Mouse (Mus musculus) kidney, embryonic 16.5 days (tissue): ENCODE results near the gene Slc1a3. TPM values are rescaled to one million over a fixed set of nuclear protein-coding genes. Genes with fewer than 3 reads are reported as not detected.

Experiments
- ATAC-seq: fragments of 200-750 bp; cut with Nextera tagmentation; 2 replicates; pipeline ENCODE4 v1.8.0; 2017; ENCODE audit warnings: moderate TSS enrichment; ENCODE audit not compliant: low FRiP score, low TSS enrichment
- H3K27ac ChIP-seq: fragments of 300-500 bp; sonication (generic); 2 replicates; pipeline ENCODE4 v1.5.1; 2014; ENCODE audit warnings: low read length
- H3K27me3 ChIP-seq: fragments of 300-500 bp; sonication (generic); 2 replicates; pipeline ENCODE4 v1.6.1; 2014; ENCODE audit warnings: low read length, control low read depth, mixed read lengths; ENCODE audit not compliant: insufficient read depth
- H3K36me3 ChIP-seq: fragments of 300-500 bp; sonication (generic); 2 replicates; pipeline ENCODE4 v1.6.1; 2014; ENCODE audit warnings: low read length, control low read depth, mixed read lengths; ENCODE audit not compliant: insufficient read depth
- H3K4me1 ChIP-seq: fragments of 300-500 bp; sonication (generic); 2 replicates; pipeline ENCODE4 v1.6.1; 2014; ENCODE audit warnings: low read length, control low read depth, mixed read lengths; ENCODE audit not compliant: insufficient read depth
- H3K4me2 ChIP-seq: fragments of 300-500 bp; sonication (generic); replicated peaks from 2 replicates; pipeline ENCODE4 v1.6.1; 2014; ENCODE audit warnings: low read depth, low read length
- H3K4me3 ChIP-seq: fragments of 300-500 bp; sonication (generic); 2 replicates; pipeline ENCODE4 v1.5.1; 2014; ENCODE audit warnings: mild to moderate bottlenecking, low read length
- H3K9ac ChIP-seq: fragments of 300-500 bp; sonication (generic); replicated peaks from 2 replicates; pipeline ENCODE4 v1.6.1; 2014; ENCODE audit warnings: low read length
- H3K9me3 ChIP-seq: fragments of 300-500 bp; sonication (generic); 2 replicates; pipeline ENCODE4 v1.6.1; 2016; ENCODE audit warnings: low read length, control low read depth
- WGBS: fragments of 180-500 bp; shearing (Covaris S2); extraction: QIAGEN DNeasy Blood & Tissue Kit; methylation state at CpG from one replicate; pipeline ENCODE4 v1.1.7; 2014; 5-methylcytosine and 5-hydroxymethylcytosine counted together
- polyA plus RNA-seq: library from polyadenylated mRNA; unstranded; fragments of >200 nt; fragmentation: Nextera tagmentation; extraction: Ambion mirVana; gene quantifications from 2 replicates; pipeline ENCODE4 v1.2.1, GENCODE M21; 2015

Gene Slc1a3
- polyA plus RNA-seq, 1 experiment from 2014 or later, result 14.6 TPM

- no peak for ATAC-seq
- no peak overlapping the region for H3K4me3 ChIP-seq
- no peaks in the 10 kb centered on the region for H3K36me3 ChIP-seq
- 80% methylated on average over 8 of the region's 8 CpGs for WGBS
- no peak overlapping the region for H3K4me2 ChIP-seq
- H3K27ac ChIP-seq, result no peak overlapping the region
- H3K9me3 ChIP-seq, result no peaks in the 10 kb centered on the region
- H3K4me1 ChIP-seq, result peaks cover 10% of the 10 kb centered on the region; the same call in 1 of the 2 replicates
- no peak overlapping the region for H3K9ac ChIP-seq
- H3K27me3 ChIP-seq, result peaks cover 6% of the 10 kb centered on the region; the same call in 1 of the 2 replicates
These were observed 82.4 kb downstream of the Slc1a3 start for GRCm38 (mm10) chr15:8628150-8628549.

DNA sequence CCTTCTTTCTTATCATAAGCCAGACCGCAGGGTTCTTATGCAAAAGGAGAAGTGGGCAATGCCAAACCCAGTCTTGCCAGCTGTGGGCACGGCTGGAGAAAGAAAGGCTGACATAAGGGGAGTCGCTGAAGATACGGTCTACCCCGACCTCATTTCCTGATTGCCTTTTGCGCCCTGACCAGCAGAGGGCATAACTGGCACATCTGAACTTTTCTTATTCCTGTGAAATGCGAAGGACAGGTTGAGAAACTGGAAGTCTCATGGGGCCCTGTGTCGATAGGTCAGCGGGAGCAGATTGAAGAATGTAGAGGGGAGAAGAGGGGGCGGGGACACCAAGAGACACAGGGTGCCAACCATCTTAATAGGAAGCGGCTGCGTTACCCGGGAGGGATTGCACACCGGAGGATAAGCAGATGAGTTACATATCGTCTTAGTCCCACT lies 83.4 kb downstream of the Slc1a3 start:
- WGBS, result 3% methylated on average over 15 of the region's 15 CpGs
- Histone ChIP-seq H3K4me3 (peak overlapping the region; percentile 45), H3K4me1 (peaks cover 10% of the 10 kb centered on the region; the same call in 1 of the 2 replicates), H3K9ac (peak overlapping the region; percentile 43), H3K9me3 (no peaks in the 10 kb centered on the region), H3K27me3 (peaks cover 6% of the 10 kb centered on the region; the same call in 1 of the 2 replicates), H3K36me3 (no peaks in the 10 kb centered on the region), H3K4me2 (peak overlapping the region; percentile 84), H3K27ac (no peak overlapping the region)
- no peak; the same call in 1 of the 2 replicates for ATAC-seq

- 44% methylated on average over 7 of the region's 7 CpGs for WGBS
- no peak overlapping the region for H3K4me2 ChIP-seq
- peak; percentile 21; the same call in 1 of the 2 replicates for ATAC-seq
These were observed 85.2 kb downstream of the Slc1a3 start for GRCm38 (mm10) chr15:8625370-8625769.

GRCm38 (mm10) chr15:8623879-8624278 lies 86.7 kb downstream of the Slc1a3 start:
- peaks cover 6% of the 10 kb centered on the region; the same call in 1 of the 2 replicates for H3K27me3 ChIP-seq
- H3K4me1 ChIP-seq, result peaks cover 4% of the 10 kb centered on the region; the same call in 1 of the 2 replicates
- no peaks in the 10 kb centered on the region for H3K36me3 ChIP-seq
- H3K4me3 ChIP-seq, result no peak overlapping the region
- H3K27ac ChIP-seq, result no peak overlapping the region
- H3K9ac ChIP-seq, result no peak overlapping the region
- no peak overlapping the region for H3K4me2 ChIP-seq
- H3K9me3 ChIP-seq, result no peaks in the 10 kb centered on the region
- no peak for ATAC-seq

More at GRCm38 (mm10) chr15:8625370-8625769, 85.2 kb downstream of the Slc1a3 start:
- Histone ChIP-seq H3K9me3 (no peaks in the 10 kb centered on the region), H3K27me3 (peaks cover 6% of the 10 kb centered on the region; the same call in 1 of the 2 replicates), H3K9ac (no peak overlapping the region), H3K4me3 (no peak overlapping the region), H3K27ac (no peak overlapping the region), H3K36me3 (no peaks in the 10 kb centered on the region), H3K4me1 (peaks cover 10% of the 10 kb centered on the region; the same call in 1 of the 2 replicates)

DNA sequence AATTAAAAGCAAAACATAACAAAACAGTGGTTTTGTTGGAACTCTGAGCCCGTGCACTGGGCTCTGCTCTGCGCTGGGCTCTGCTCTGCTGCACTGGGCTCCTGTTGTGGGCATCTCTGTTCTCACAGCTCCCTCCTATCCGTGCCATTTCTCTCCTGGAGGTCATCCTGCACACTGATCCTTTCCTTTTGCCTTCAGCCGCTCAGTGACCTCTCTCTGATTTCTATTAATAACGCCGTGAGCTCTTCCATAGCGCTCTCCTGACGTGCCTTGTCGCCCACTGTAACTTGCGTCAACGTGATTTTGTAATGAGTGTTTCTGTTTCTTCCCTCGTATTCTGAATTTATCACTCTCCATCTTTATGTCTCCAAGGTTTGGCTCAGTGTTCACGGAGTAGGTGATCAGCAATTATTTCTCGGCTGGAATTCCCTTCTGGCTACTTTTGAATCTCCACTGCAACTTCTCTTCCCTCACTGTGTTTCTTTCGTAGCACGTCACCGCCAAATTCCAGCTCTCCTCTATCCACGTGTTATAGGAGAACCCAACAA lies 91.0 kb downstream of the Slc1a3 start:
- Histone ChIP-seq H3K27me3 (no peaks in the 10 kb centered on the region), H3K9ac (no peak overlapping the region), H3K4me1 (no peaks in the 10 kb centered on the region; the same call in 1 of the 2 replicates), H3K4me3 (no peak overlapping the region), H3K4me2 (no peak overlapping the region), H3K27ac (no peak overlapping the region), H3K36me3 (no peaks in the 10 kb centered on the region), H3K9me3 (no peaks in the 10 kb centered on the region)
- WGBS, result 66% methylated on average over 18 of the region's 18 CpGs
- no peak for ATAC-seq

DNA sequence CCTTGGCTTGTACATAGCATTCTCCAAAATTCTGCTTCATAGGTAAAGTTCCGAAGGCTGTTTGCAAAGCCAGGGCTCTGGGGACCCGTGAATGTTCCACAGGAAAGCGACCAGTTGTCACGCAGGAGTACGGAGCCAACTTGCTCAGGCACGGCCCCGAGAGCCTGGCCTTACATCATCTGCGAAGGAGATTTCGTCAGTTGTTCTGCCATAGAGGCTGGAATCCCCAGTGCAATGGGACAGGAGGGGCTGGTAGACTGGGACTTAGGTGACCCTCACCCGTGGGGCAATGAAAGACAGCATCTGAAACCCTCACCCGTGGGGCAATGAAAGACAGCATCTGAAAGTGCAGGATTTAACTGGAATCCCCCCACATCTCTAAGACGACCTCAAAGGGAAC lies 94.3 kb downstream of the Slc1a3 start:
- Histone ChIP-seq H3K9me3 (no peaks in the 10 kb centered on the region; the same call in 1 of the 2 replicates), H3K4me1 (no peaks in the 10 kb centered on the region; the same call in 1 of the 2 replicates), H3K9ac (no peak overlapping the region), H3K4me3 (no peak overlapping the region), H3K27me3 (no peaks in the 10 kb centered on the region), H3K36me3 (no peaks in the 10 kb centered on the region), H3K27ac (no peak overlapping the region), H3K4me2 (no peak overlapping the region)
- WGBS, result 73% methylated on average over 12 of the region's 12 CpGs
- no peak for ATAC-seq

GRCm38 (mm10) chr15:8615511-8616224 lies 94.9 kb downstream of the Slc1a3 start:
- Histone ChIP-seq H3K9ac (no peak overlapping the region), H3K4me3 (no peak overlapping the region), H3K9me3 (no peaks in the 10 kb centered on the region; the same call in 1 of the 2 replicates), H3K27me3 (no peaks in the 10 kb centered on the region), H3K4me1 (no peaks in the 10 kb centered on the region; the same call in 1 of the 2 replicates), H3K4me2 (no peak overlapping the region), H3K27ac (no peak overlapping the region), H3K36me3 (no peaks in the 10 kb centered on the region)
- WGBS, result 68% methylated on average over 11 of the region's 11 CpGs
- ATAC-seq, result no peak

DNA sequence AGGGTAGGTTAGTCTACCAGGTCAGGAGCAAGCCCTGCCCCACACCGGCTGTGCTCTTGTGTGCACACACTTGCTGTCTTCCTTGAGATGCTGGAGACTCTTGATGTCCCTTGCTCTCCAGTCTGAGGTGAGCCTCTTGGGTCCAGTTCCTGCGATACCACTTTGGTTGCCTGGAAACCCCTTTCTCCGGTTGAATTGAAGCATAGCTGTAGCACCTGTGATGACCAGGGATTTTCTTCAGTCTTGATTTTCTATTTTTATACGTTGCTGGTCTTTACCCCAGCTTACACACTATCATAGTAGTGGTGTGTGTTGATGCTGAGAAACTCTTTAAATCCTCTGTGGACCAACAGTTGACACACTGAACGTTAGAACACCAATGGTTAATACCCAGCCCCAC lies 95.9 kb downstream of the Slc1a3 start:
- no peaks in the 10 kb centered on the region for H3K36me3 ChIP-seq
- no peak for ATAC-seq
- 88% methylated on average over 5 of the region's 5 CpGs for WGBS
- no peaks in the 10 kb centered on the region; the same call in 1 of the 2 replicates for H3K4me1 ChIP-seq
- H3K4me2 ChIP-seq, result no peak overlapping the region
- H3K9ac ChIP-seq, result no peak overlapping the region
- no peak overlapping the region for H3K4me3 ChIP-seq
- no peaks in the 10 kb centered on the region; the same call in 1 of the 2 replicates for H3K9me3 ChIP-seq
- H3K27me3 ChIP-seq, result no peaks in the 10 kb centered on the region
- no peak overlapping the region for H3K27ac ChIP-seq

DNA sequence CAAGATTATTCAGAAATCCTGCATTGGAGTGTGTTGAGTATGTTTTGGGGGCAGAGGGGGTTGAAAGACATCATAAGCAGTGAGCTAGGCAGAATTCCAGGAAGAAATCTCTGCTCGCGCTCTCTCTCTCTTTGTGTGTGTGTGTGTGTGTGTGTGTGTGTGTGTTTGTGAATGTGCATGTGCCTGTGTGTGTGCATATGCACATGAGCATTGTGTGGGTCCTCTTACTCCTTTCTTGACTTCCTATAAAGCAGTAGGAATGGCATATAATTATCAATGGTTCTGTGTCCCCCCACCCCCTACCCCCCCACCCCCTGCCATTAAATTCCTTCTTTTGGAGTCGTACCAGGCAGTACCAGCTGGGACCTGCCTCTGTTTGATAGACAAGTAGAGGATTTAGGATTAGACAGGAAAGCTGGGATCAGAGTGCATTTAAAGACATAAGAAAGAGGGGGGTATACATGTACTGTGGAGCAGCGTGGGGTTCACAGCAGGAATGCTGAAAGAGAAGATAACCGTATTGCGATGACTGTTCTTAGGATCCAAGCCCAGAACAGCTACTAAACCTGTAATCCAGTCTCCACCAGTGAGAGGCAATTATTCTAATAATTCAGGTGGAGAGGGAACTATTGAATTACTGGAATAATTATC lies 104.9 kb downstream of the Slc1a3 start:
- Histone ChIP-seq H3K36me3 (no peaks in the 10 kb centered on the region), H3K9ac (no peak overlapping the region), H3K9me3 (no peaks in the 10 kb centered on the region), H3K4me1 (no peaks in the 10 kb centered on the region), H3K27ac (no peak overlapping the region), H3K4me2 (no peak overlapping the region), H3K4me3 (no peak overlapping the region), H3K27me3 (no peaks in the 10 kb centered on the region)
- WGBS, result 74% methylated on average over 6 of the region's 6 CpGs
- no peak for ATAC-seq
